Mouse (Mus musculus) MEL (cell line): ENCODE measurements around the gene Taf6.
A peak's percentile ranks its signal among the peaks of the same experiment; 100 is the strongest.

Experiments
- CHD2 ChIP-seq: IDR thresholded peaks from 2 replicates; pipeline ENCODE4 v1.6.1; 2011; ENCODE audit warnings: low read length, improper control_type of control experiment
- CTCF ChIP-seq, 3 experiments: IDR thresholded peaks in 2 of 3; conservative IDR thresholded peaks in 1 of 3; 2 replicates each; pipeline ENCODE4 v1.5.1; 2011 to 2012; ENCODE audit warnings: low read length in 3 of 3, low read depth in 2 of 3, mild to moderate bottlenecking in 2 of 3, improper control_type of control experiment in 1 of 3, inconsistent platforms in 1 of 3, mixed read lengths in 1 of 3, moderate library complexity in 1 of 3; ENCODE audit not compliant: control insufficient read depth in 1 of 3, insufficient read depth in 1 of 3, poor library complexity in 1 of 3, severe bottlenecking in 1 of 3
- ELF1 ChIP-seq: IDR thresholded peaks from 2 replicates; pipeline ENCODE4 v1.6.1; 2014; ENCODE audit warnings: low read depth, mild to moderate bottlenecking, inconsistent platforms, low read length, improper control_type of control experiment, moderate library complexity
- EP300 ChIP-seq, 2 experiments: IDR thresholded peaks; 2 replicates each; pipeline ENCODE4 v1.6.1; 2011; ENCODE audit warnings: improper control_type of control experiment in 2 of 2, low read length in 2 of 2, low read depth in 1 of 2, mild to moderate bottlenecking in 1 of 2
- MAX ChIP-seq: IDR thresholded peaks from 2 replicates; pipeline ENCODE4 v1.6.1; 2011; ENCODE audit warnings: low read length, improper control_type of control experiment
- MAZ ChIP-seq: IDR thresholded peaks from 2 replicates; pipeline ENCODE4 v1.6.1; 2012; ENCODE audit warnings: low read depth, mild to moderate bottlenecking, inconsistent platforms, low read length, improper control_type of control experiment
- MYC ChIP-seq: IDR thresholded peaks from 2 replicates; pipeline ENCODE4 v1.6.1; 2011; ENCODE audit warnings: low read depth, mild to moderate bottlenecking, low read length, improper control_type of control experiment, moderate library complexity
- POLR2A ChIP-seq, 2 experiments: IDR thresholded peaks; 2 replicates each; pipeline ENCODE4 v1.6.1; 2011 to 2012; ENCODE audit warnings: low read length in 2 of 2, mild to moderate bottlenecking in 2 of 2, control low read depth in 1 of 2, improper control_type of control experiment in 1 of 2, low read depth in 1 of 2, moderate library complexity in 1 of 2; ENCODE audit not compliant: control insufficient read depth in 1 of 2, insufficient read depth in 1 of 2, poor library complexity in 1 of 2
- RAD21 ChIP-seq: IDR thresholded peaks from 2 replicates; pipeline ENCODE4 v1.6.1; 2011; ENCODE audit warnings: mild to moderate bottlenecking, low read depth, low read length, improper control_type of control experiment
- SIN3A ChIP-seq: IDR thresholded peaks from 2 replicates; pipeline ENCODE4 v1.6.1; 2012; ENCODE audit warnings: low read length, improper control_type of control experiment, inconsistent platforms
- SMC3 ChIP-seq: IDR thresholded peaks from 2 replicates; pipeline ENCODE4 v1.6.1; 2011; ENCODE audit warnings: low read depth, low read length, improper control_type of control experiment
- TAL1 ChIP-seq: IDR thresholded peaks from 2 replicates; pipeline ENCODE4 v1.6.1; 2012; ENCODE audit warnings: mild to moderate bottlenecking, inconsistent platforms, low read length, moderate library complexity, mixed read lengths
- TBP ChIP-seq: IDR thresholded peaks from 2 replicates; pipeline ENCODE4 v1.8.0; 2011; ENCODE audit warnings: low read depth, low read length, improper control_type of control experiment
- ZC3H11A ChIP-seq: IDR thresholded peaks from 2 replicates; pipeline ENCODE4 v1.6.1; 2012; ENCODE audit warnings: low read depth, mild to moderate bottlenecking, inconsistent platforms, low read length, improper control_type of control experiment

- no peak for TF ChIP-seq RAD21
- peak; percentile 84 for TF ChIP-seq SIN3A
- no peak for TF ChIP-seq EP300 (IDR thresholded peaks at IDR 0.05; ENCODE audit: low read depth in 1 of 2, low read length in 2 of 2)
- TF ChIP-seq CTCF (IDR thresholded peaks at IDR 0.05 in 2 of 3, conservative IDR thresholded peaks at IDR 0.05 in 1 of 3; ENCODE audit: control insufficient read depth in 1 of 3, insufficient read depth in 1 of 3, low read depth in 2 of 3, low read length in 3 of 3, poor library complexity in 1 of 3, severe bottlenecking in 1 of 3), result no peak
- TF ChIP-seq CHD2, result no peak
- TF ChIP-seq TBP, result peak; percentile 76
- no peak for TF ChIP-seq SMC3
- peak in 1 of 2 experiments; percentile 52; a peak in 2 of 4 replicates for TF ChIP-seq POLR2A (IDR thresholded peaks at IDR 0.05; ENCODE audit: control insufficient read depth in 1 of 2, insufficient read depth in 1 of 2, low read depth in 1 of 2, low read length in 2 of 2, poor library complexity in 1 of 2)
- peak; percentile 60; the same call in 1 of the 2 replicates for TF ChIP-seq MAX
- no peak for TF ChIP-seq ELF1
- no peak for TF ChIP-seq MAZ
- no peak for TF ChIP-seq ZC3H11A
- no peak for TF ChIP-seq TAL1
- 0 out of 2 replicates have a peak, but pooled peaks have one; percentile 45 for TF ChIP-seq MYC
Measured at GRCm38 (mm10) chr5:138173217-138173616, 14.0 kb downstream of the Taf6 start.
